Mouse (Mus musculus) thymus, adult 2 months (tissue): ENCODE results near the gene Ttll5.

Source experiments
- CTCF ChIP-seq: fragments of 200-500 bp; IDR thresholded peaks from 2 replicates; pipeline ENCODE4 v1.5.1; 2012; ENCODE audit warnings: mild to moderate bottlenecking, control low read depth, low read length, moderate library complexity, borderline replicate concordance; ENCODE audit not compliant: control insufficient read depth, poor library complexity, insufficient read depth; ENCODE audit errors: extremely low read depth
- POLR2A ChIP-seq: fragments of 200-500 bp; IDR thresholded peaks from 2 replicates; pipeline ENCODE4 v1.6.1; 2012; ENCODE audit warnings: mild to moderate bottlenecking, low read length, control low read depth, moderate library complexity; ENCODE audit not compliant: control insufficient read depth, poor library complexity, insufficient read depth; ENCODE audit errors: extremely low read depth

- TF ChIP-seq CTCF (no peak), POLR2A (no peak)
Measured at GRCm38 (mm10) chr12:85960699-85961098, 136.2 kb downstream of the Ttll5 start.
